Mouse (Mus musculus) megakaryocyte progenitor cell, adult 5-6 weeks (primary cell): ENCODE results near the gene Lcn2. TPM values are rescaled to one million over a fixed set of nuclear protein-coding genes. Genes with fewer than 3 reads are reported as not detected.

Source experiments
- ATAC-seq: replicated peaks from 2 replicates; pipeline ENCODE4 v1.8.0; 2016; ENCODE audit warnings: mild to moderate bottlenecking, moderate TSS enrichment, inconsistent platforms; ENCODE audit not compliant: poor library complexity
- total RNA-seq, 2 experiments: library from RNA; stranded (forward) in 1 of 2; stranded (reverse) in 1 of 2; fragments of 157-497, 149-512 nt in 1 of 2; fragments of 200-1000 nt in 1 of 2; gene quantifications; 2 replicates each; pipeline versions ENCODE4 v1.2.3 to v1.2.4; 2015 to 2017

Lcn2 gene
- total RNA-seq, 2 experiments from 2014 or later, result 107 to 437 TPM

- no peak for ATAC-seq
Measured at GRCm38 (mm10) chr2:32415801-32416200, 27.7 kb upstream of the Lcn2 start.

GRCm38 (mm10) chr2:32413936-32414335 is 25.9 kb upstream of the Lcn2 start:
- ATAC-seq, result no peak

GRCm38 (mm10) chr2:32412742-32413531 is 24.9 kb upstream of the Lcn2 start:
- peak; percentile 29 for ATAC-seq

- ATAC-seq, result no peak
Measured at GRCm38 (mm10) chr2:32411407-32411806, 23.4 kb upstream of the Lcn2 start.

GRCm38 (mm10) chr2:32408429-32409424 is 20.7 kb upstream of the Lcn2 start:
- no peak for ATAC-seq

- no peak for ATAC-seq
Measured at GRCm38 (mm10) chr2:32407144-32407824, 19.2 kb upstream of the Lcn2 start.

GRCm38 (mm10) chr2:32404663-32405062 is 16.6 kb upstream of the Lcn2 start:
- peak; percentile 99 for ATAC-seq

GRCm38 (mm10) chr2:32396695-32397094 is 8.6 kb upstream of the Lcn2 start:
- ATAC-seq, result no peak

- ATAC-seq, result peak; percentile 88
Measured at GRCm38 (mm10) chr2:32395946-32396621, 8.0 kb upstream of the Lcn2 start.

- peak; percentile 81 for ATAC-seq
Measured at GRCm38 (mm10) chr2:32395484-32395945, 7.5 kb upstream of the Lcn2 start, which contains the start of gene Ptges2. TSS of gene Ptges2 (plus strand) at chr2:32395896.

- ATAC-seq, result peak; percentile 35
Measured at GRCm38 (mm10) chr2:32394973-32395372, 6.9 kb upstream of the Lcn2 start.

GRCm38 (mm10) chr2:32392063-32392462 is 4.0 kb upstream of the Lcn2 start:
- no peak for ATAC-seq

- no peak for ATAC-seq
Measured at GRCm38 (mm10) chr2:32390871-32391270, 2.8 kb upstream of the Lcn2 start.

GRCm38 (mm10) chr2:32389157-32389556 is 1.1 kb upstream of the Lcn2 start:
- peak; percentile 35 for ATAC-seq

GRCm38 (mm10) chr2:32382689-32383088 is 5.4 kb downstream of the Lcn2 start:
- no peak for ATAC-seq

- ATAC-seq, result peak; percentile 96
Measured at GRCm38 (mm10) chr2:32381775-32382223, 6.3 kb downstream of the Lcn2 start, which contains the start of gene 1110008P14Rik. TSS of gene 1110008P14Rik (minus strand) at chr2:32381938.

- no peak; the same call in 1 of the 2 replicates for ATAC-seq
Measured at GRCm38 (mm10) chr2:32381141-32381774, 6.8 kb downstream of the Lcn2 start.

- ATAC-seq, result no peak
Measured at GRCm38 (mm10) chr2:32380001-32380500, 8.0 kb downstream of the Lcn2 start.

- no peak for ATAC-seq
Measured at GRCm38 (mm10) chr2:32376963-32377362, 11.1 kb downstream of the Lcn2 start.
